Mouse (Mus musculus) kidney, postnatal 4 days (tissue): ENCODE results near the gene Lyar.

ENCODE experiments used
- DNase-seq, 2 experiments: peaks; one replicate each; pipeline ENCODE4 v3.0.0; 2021; ENCODE audit warnings: mixed read lengths in 2 of 2

Lyar gene

GRCm38 (mm10) chr5:38220328-38220912 is at the start of gene Lyar, which contains the start of gene Zbtb49:
Gene Lyar (plus strand): TSS chr5:38220470.
Gene Zbtb49 (minus strand): TSS chr5:38220457.
- peak; percentile 95 to 96 for DNase-seq

GRCm38 (mm10) chr5:38173766-38174165 is 46.5 kb upstream of the Lyar start:
- DNase-seq, result peak in 1 of 2 experiments; percentile 14

- no peak for DNase-seq
Observed at GRCm38 (mm10) chr5:38174256-38174912, 45.9 kb upstream of the Lyar start.

- no peak for DNase-seq
Observed at GRCm38 (mm10) chr5:38184688-38185285, 35.5 kb upstream of the Lyar start.

- no peak for DNase-seq
Observed at GRCm38 (mm10) chr5:38187006-38187405, 33.3 kb upstream of the Lyar start.

GRCm38 (mm10) chr5:38190907-38191306 is 29.4 kb upstream of the Lyar start:
- DNase-seq, result no peak

GRCm38 (mm10) chr5:38194946-38195345 is 25.3 kb upstream of the Lyar start:
- DNase-seq, result no peak

- DNase-seq, result no peak
Observed at GRCm38 (mm10) chr5:38195941-38196340, 24.3 kb upstream of the Lyar start.

GRCm38 (mm10) chr5:38196821-38197481 is 23.3 kb upstream of the Lyar start:
- no peak for DNase-seq

GRCm38 (mm10) chr5:38197482-38197823 is 22.8 kb upstream of the Lyar start:
- DNase-seq, result peak; percentile 90

GRCm38 (mm10) chr5:38199686-38200085 is 20.6 kb upstream of the Lyar start:
- DNase-seq, result no peak

GRCm38 (mm10) chr5:38205303-38205726 is 15.0 kb upstream of the Lyar start:
- DNase-seq, result no peak

- no peak for DNase-seq
Observed at GRCm38 (mm10) chr5:38208985-38209384, 11.3 kb upstream of the Lyar start.

- no peak for DNase-seq
Observed at GRCm38 (mm10) chr5:38211691-38212090, 8.6 kb upstream of the Lyar start.

- DNase-seq, result no peak
Observed at GRCm38 (mm10) chr5:38213009-38213408, 7.3 kb upstream of the Lyar start.

- DNase-seq, result no peak
Observed at GRCm38 (mm10) chr5:38219771-38220307, 431 bp upstream of the Lyar start.

GRCm38 (mm10) chr5:38235422-38235821 is 15.2 kb downstream of the Lyar start:
- DNase-seq, result peak; percentile 73

GRCm38 (mm10) chr5:38236627-38237026 is 16.4 kb downstream of the Lyar start:
- DNase-seq, result peak in 1 of 2 experiments; percentile 11

GRCm38 (mm10) chr5:38240727-38241472 is 20.6 kb downstream of the Lyar start:
- no peak for DNase-seq

GRCm38 (mm10) chr5:38241473-38241834 is 21.2 kb downstream of the Lyar start:
- DNase-seq, result no peak

GRCm38 (mm10) chr5:38241966-38242365 is 21.7 kb downstream of the Lyar start:
- no peak for DNase-seq

- DNase-seq, result no peak
Observed at GRCm38 (mm10) chr5:38255195-38255594, 34.9 kb downstream of the Lyar start.

- no peak for DNase-seq
Observed at GRCm38 (mm10) chr5:38255644-38256043, 35.4 kb downstream of the Lyar start.
